Mouse (Mus musculus) C2C12 (cell line): ENCODE measurements at regions not wholly inside any gene's neighbourhood (a gene's known extent, or its start where the extent isn't known, plus 50 kb on each side); places are given as distances from the start of the nearest gene placed in this dataset.

Experiments
- H3K27me3 ChIP-seq: one replicate; pipeline ENCODE4 v1.6.1; 2011; ENCODE audit not compliant: control insufficient read depth, insufficient read depth, insufficient read length
- H3K36me3 ChIP-seq: one replicate; pipeline ENCODE4 v1.6.1; 2011; ENCODE audit not compliant: control insufficient read depth, insufficient read depth
- H3K4me3 ChIP-seq: one replicate; pipeline ENCODE4 v1.5.1; 2011; ENCODE audit warnings: mild to moderate bottlenecking, control low read depth; ENCODE audit not compliant: poor library complexity, insufficient read depth, severe bottlenecking
- H3K79me2 ChIP-seq: one replicate; pipeline ENCODE4 v1.6.1; 2011; ENCODE audit not compliant: control insufficient read depth, insufficient read depth
- H3K79me3 ChIP-seq: one replicate; pipeline ENCODE4 v1.6.1; 2011; ENCODE audit warnings: low read depth, control low read depth
- H3ac ChIP-seq: one replicate; pipeline ENCODE3; 2011; ENCODE audit warnings: low read depth; ENCODE audit not compliant: control insufficient read depth, insufficient read length
- CEBPB ChIP-seq: IDR thresholded peaks from one replicate; pipeline ENCODE4 v1.6.1; 2011; ENCODE audit warnings: low read depth, mild to moderate bottlenecking, control low read depth, moderate library complexity
- CTCF ChIP-seq: IDR thresholded peaks from one replicate; pipeline ENCODE4 v1.5.1; 2011; ENCODE audit not compliant: control insufficient read depth, insufficient read depth, insufficient read length
- FOSL1 ChIP-seq: IDR thresholded peaks from one replicate; pipeline ENCODE4 v1.8.0; 2011; ENCODE audit warnings: mild to moderate bottlenecking, low read length; ENCODE audit not compliant: poor library complexity, insufficient read depth, severe bottlenecking
- MAX ChIP-seq: IDR thresholded peaks from one replicate; pipeline ENCODE4 v1.6.1; 2011; ENCODE audit warnings: mild to moderate bottlenecking, control low read depth
- MYOD1 ChIP-seq: IDR thresholded peaks from one replicate; pipeline ENCODE4 v1.6.1; 2011; ENCODE audit warnings: low read depth; ENCODE audit not compliant: control insufficient read depth, insufficient read length
- MYOG ChIP-seq: IDR thresholded peaks from one replicate; pipeline ENCODE4 v1.6.1; 2011; ENCODE audit not compliant: control insufficient read depth, insufficient read length; ENCODE audit errors: extremely low read depth
- USF1 ChIP-seq: IDR thresholded peaks from one replicate; pipeline ENCODE4 v1.6.1; 2011; ENCODE audit warnings: low read depth, mild to moderate bottlenecking, control low read depth, moderate library complexity

DNA sequence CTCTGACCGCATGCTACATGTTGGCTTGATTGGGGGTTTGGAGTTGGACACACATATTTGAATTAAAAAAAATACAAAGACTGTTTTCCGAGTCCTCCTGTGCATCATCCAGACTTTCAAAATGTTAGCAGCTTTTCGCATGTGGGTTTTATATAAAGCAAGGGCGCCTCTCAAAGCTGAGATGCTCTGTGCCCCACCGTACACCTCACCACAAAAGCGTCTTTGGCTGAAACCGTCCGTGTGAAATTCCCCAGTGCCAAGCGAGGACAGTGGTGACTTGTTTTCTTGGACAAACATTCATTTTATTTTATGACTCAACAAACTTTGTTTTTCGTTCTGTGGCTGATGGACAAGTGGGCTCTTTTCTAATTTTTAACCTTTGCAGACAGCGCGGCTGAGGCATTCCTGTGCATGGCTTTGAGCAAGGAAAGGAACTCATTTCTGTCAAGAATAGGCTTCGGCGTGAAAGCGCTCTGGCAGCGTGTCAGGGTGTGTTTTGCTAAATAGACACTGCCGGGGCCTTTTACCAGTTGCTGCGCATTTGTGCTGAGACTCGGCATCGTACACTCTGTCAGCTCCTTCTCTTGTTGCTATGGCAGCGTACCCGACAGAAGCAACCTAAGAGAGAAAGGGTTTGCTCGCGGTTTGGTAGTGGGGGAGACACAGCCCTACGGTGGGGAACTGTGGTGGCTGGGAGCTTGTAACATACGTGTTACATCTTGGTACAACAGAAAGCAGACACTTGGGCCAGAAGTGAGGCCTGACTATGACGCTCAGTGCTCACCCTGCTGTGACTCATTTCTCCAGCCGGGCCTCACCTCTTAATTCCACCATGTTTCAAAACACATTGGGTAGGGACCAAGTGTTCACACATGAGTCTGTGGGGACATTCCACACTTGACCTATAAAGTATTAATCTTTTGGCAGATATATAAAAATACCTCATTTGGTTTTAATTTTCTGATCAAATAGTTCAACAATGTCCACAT is 123.6 kb downstream of the Qrsl1 start:
- Histone ChIP-seq H3K36me3 (no peaks in the 10 kb centered on the region), H3K4me3 (no peak overlapping the region), H3K27me3 (no peaks in the 10 kb centered on the region), H3ac (no peak overlapping the region), H3K79me3 (no peaks in the 10 kb centered on the region), H3K79me2 (no peaks in the 10 kb centered on the region)
- TF ChIP-seq CTCF (no peak), MYOG (no peak), CEBPB (no peak), MAX (no peak), FOSL1 (no peak), USF1 (no peak), MYOD1 (no peak)

DNA sequence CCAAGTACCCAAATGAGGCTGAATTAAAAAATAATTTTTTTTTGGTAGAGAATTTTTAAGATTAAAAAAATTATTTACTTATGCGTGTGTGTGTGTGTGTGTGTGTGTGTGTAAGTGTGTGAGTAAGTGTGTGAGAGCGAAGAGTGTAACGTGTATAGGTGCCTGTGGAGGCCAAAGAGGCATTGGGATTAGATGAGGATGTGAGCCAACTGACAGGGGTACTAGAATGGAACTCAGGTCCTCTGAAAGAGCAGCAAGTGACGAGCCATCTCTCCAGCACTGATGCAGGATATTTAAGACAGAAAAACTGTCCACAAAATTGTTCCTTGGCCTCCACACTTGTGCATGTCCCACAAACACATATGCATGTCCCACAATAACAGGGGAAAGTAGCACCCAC is 121.0 kb downstream of the Qrsl1 start:
- Histone ChIP-seq H3K79me2 (no peaks in the 10 kb centered on the region), H3ac (no peak overlapping the region), H3K79me3 (no peaks in the 10 kb centered on the region), H3K36me3 (no peaks in the 10 kb centered on the region), H3K4me3 (no peak overlapping the region), H3K27me3 (no peaks in the 10 kb centered on the region)
- TF ChIP-seq FOSL1 (no peak), MAX (no peak), USF1 (no peak), MYOD1 (no peak), MYOG (no peak), CTCF (no peak), CEBPB (no peak)

GRCm38 (mm10) chr10:43783304-43783703 is 118.2 kb downstream of the Qrsl1 start:
- TF ChIP-seq MYOD1, result no peak
- no peak for TF ChIP-seq CEBPB
- no peak for TF ChIP-seq CTCF
- no peak for TF ChIP-seq USF1
- TF ChIP-seq FOSL1, result no peak
- no peak for TF ChIP-seq MYOG
- no peak for TF ChIP-seq MAX

GRCm38 (mm10) chr10:43790780-43791179 is 110.8 kb downstream of the Qrsl1 start:
- no peak overlapping the region for H3K4me3 ChIP-seq
- H3K79me3 ChIP-seq, result no peaks in the 10 kb centered on the region
- TF ChIP-seq CEBPB (no peak), FOSL1 (no peak), MYOG (no peak), MYOD1 (no peak), USF1 (no peak), CTCF (no peak), MAX (no peak)
- H3K27me3 ChIP-seq, result peaks cover 9% of the 10 kb centered on the region
- H3K36me3 ChIP-seq, result no peaks in the 10 kb centered on the region
- H3ac ChIP-seq, result no peak overlapping the region
- no peaks in the 10 kb centered on the region for H3K79me2 ChIP-seq

More at GRCm38 (mm10) chr10:43783304-43783703, 118.2 kb downstream of the Qrsl1 start:
- Histone ChIP-seq H3K79me3 (no peaks in the 10 kb centered on the region), H3ac (no peak overlapping the region), H3K79me2 (no peaks in the 10 kb centered on the region), H3K4me3 (no peak overlapping the region), H3K27me3 (no peaks in the 10 kb centered on the region), H3K36me3 (no peaks in the 10 kb centered on the region)

GRCm38 (mm10) chr10:43791525-43792021 is 110.0 kb downstream of the Qrsl1 start:
- H3K36me3 ChIP-seq, result no peaks in the 10 kb centered on the region
- no peak overlapping the region for H3K4me3 ChIP-seq
- no peaks in the 10 kb centered on the region for H3K79me2 ChIP-seq
- H3K27me3 ChIP-seq, result peaks cover 9% of the 10 kb centered on the region
- no peak overlapping the region for H3ac ChIP-seq
- TF ChIP-seq MAX (no peak), FOSL1 (no peak), CTCF (no peak), MYOG (no peak), MYOD1 (no peak), USF1 (no peak), CEBPB (no peak)
- H3K79me3 ChIP-seq, result no peaks in the 10 kb centered on the region
